Mouse (Mus musculus) cerebellum, adult 11 months (tissue): ENCODE data around the gene Mrap2.
"Not testable (repeated sequence)": the region's sequence is repeated elsewhere in the genome, so short reads cannot be mapped to it uniquely, and the experiment has no call there.

Source experiments
- DNase-seq: peaks from one replicate; pipeline ENCODE4 v3.0.0; 2022

Gene Mrap2

GRCm38 (mm10) chr9:87144106-87144505 is at the start of gene Mrap2:
Gene Mrap2 (plus strand): TSS chr9:87144306.
- peak; percentile 54 for DNase-seq

GRCm38 (mm10) chr9:87097989-87098388 is 46.1 kb upstream of the Mrap2 start:
- no peak for DNase-seq

- no peak for DNase-seq
Measured at GRCm38 (mm10) chr9:87115019-87115418, 29.1 kb upstream of the Mrap2 start.

DNA sequence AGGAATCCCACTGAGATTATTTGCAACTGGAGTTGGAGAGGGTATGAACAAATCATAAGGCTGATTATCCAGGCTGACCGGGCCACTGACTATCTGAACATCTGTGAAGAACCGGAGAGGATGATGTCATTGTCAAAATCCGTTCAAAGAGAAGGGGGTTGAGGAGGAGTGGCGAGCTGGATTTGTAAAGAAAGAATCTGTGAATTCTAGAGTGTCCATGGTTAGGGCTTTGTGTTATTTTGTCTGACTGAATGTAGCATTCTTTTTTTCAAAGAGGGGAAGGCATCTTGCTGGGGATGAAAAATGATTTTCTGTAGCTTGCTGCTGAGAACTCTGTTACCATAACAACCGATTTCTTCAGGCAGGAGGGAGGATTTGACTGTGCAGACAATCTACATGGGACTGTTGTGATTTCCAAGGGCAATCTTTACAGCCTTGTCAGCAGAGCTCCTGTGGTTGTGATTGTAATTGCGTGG is 28.6 kb upstream of the Mrap2 start:
- DNase-seq: no peak

DNA sequence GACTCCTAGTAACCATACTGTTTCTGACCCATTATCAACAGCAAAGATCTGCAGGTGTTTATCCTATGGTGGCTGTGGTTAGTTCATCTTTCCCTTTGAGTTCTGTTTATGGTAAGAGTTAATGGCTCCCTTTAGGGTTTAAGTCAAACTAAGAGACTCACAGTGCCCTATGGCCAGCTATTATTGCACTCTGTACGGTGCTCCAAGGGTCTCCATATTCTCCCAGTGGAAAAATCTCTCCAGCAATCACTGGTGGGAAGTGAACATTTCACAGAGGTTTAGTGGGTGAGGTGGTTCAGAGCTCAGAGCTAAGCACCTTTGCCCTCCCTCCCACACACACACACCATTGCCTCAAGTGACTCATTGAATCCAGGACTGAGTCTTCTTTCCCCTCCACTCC is 28.1 kb upstream of the Mrap2 start:
- no peak for DNase-seq

GRCm38 (mm10) chr9:87118996-87119395 is 25.1 kb upstream of the Mrap2 start:
- DNase-seq: no peak

DNA sequence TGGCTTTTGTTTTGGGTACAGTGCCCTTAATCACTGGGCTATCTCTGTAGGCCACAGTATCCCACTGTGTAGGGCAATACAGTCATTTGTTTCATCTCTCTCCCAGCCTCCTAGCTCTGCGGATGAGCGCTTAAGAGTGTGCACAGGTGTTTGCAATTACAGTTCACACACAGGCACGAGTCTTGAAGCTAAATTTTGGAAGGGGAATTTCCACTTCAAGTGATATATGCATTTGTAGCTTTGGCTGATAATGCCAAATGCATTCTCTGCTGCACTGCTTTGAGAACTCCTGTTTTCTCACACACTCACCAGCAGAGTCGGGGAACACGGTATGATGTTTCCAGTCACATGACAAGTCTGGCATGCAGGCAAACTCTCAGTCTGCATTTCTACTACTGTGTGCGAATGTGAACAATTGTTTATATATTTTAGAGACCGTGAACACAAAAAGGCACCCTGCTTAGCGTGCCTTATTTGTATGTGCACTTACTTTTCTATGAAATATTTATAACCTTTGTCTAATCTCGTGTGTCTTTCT is 22.1 kb upstream of the Mrap2 start:
- no peak for DNase-seq

- not testable (repeated sequence) for DNase-seq
Measured at GRCm38 (mm10) chr9:87127046-87127445, 17.1 kb upstream of the Mrap2 start.

- DNase-seq: peak; percentile 44
Measured at GRCm38 (mm10) chr9:87135765-87136558, 8.1 kb upstream of the Mrap2 start.

GRCm38 (mm10) chr9:87143076-87143475 is 1.0 kb upstream of the Mrap2 start:
- DNase-seq: no peak

DNA sequence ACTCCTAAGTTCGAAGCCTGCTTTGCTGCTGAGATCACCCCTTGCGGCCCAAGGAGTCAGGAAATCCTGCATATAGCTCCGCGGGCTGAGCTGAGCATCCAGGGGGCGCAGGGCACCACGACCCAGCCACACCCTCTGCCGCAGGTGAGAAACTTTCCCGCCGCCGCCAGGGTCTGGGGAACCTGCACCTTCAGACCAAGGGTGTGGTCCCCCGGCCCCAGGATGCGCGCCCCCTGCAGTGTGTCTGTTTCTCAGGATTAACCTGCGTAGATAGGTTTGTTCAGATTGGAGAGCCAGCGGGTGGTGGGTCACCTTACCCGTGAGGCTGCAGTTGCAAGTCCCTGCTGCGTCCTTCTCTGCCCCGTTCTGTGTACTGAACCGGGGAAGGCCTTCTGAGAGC is 426 bp downstream of the Mrap2 start:
- DNase-seq: no peak

GRCm38 (mm10) chr9:87145180-87145579 is 1.1 kb downstream of the Mrap2 start:
- DNase-seq: no peak

GRCm38 (mm10) chr9:87145671-87146070 is 1.6 kb downstream of the Mrap2 start:
- DNase-seq: no peak

DNA sequence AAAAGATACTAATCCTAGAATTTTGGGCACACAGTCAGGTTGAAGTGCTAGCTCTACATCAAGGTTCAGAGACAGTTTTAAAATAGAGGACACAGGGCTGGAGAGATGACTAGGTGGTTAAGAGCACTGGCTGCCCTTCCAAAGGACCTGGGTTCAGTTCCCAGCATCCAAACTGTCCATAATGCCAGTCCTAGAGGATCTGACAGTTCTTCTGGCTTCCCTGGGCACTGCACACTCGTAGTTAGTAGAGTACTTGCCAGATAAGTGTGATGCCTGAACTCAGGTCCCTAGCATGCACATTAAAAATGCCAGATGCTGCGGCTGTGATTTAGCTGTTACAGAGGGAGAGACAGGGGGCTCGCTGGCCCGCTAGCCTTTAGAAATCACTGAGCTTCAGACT is 2.3 kb downstream of the Mrap2 start:
- DNase-seq: no peak

GRCm38 (mm10) chr9:87147927-87148326 is 3.8 kb downstream of the Mrap2 start:
- no peak for DNase-seq

- DNase-seq: no peak
Measured at GRCm38 (mm10) chr9:87152641-87153325, 8.7 kb downstream of the Mrap2 start.

DNA sequence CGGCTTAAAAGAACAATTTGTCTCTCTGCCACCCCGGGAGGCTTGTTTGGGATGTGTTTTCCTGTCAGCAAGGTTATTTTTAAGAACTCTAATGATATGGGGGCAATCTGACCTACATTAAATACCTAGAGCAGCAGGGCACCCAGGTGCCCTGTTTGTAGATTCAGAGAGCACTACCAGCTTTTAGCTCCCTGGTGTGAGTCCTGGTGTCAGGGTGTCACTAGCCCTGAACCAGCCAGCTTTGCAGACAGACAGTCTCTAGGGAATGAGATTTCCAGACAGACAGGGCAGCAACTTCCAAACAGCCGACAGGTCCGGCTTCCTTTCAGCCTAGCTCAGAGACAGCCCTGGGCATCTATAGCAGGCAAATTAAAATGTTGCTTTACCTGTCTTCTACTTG is 18.5 kb downstream of the Mrap2 start:
- DNase-seq: no peak

DNA sequence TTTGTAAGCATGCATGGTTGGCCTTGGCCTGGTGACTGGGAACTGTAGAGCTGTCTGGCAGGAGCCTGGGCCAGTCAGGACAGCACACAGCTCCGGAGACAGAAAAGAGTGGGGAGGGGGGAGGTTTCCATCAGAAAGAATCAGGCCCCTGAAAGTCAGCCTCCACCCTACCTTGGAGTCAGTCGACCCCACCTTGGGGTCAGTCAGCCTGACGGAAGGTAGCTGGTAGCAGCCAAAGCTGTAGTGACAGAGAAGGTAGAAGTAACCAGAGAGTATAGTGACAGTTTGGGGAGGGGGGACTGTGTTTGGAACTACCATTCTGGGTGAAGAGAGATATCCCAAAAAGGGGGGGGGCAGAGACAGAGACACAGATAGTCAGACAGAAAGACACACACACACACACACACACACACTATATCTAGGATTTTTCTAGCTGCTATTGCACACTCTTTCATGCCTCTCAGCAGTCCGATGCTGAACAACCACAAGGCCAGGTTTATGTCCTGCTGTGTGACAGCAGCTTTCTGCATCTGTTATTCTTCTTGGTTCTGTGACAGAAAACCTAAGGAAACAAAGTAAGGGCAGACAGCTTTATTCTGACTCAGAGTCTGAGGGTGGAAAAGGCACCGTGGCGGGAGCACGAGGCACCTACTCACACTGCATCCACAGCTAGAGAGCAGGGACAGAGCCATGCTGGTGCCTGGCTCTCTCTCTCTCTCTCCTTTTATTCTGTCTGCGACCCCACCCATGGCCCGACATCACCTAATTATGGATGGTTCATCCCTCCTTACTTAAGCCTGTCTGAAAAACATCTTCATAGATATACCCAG is 23.1 kb downstream of the Mrap2 start:
- DNase-seq: no peak

DNA sequence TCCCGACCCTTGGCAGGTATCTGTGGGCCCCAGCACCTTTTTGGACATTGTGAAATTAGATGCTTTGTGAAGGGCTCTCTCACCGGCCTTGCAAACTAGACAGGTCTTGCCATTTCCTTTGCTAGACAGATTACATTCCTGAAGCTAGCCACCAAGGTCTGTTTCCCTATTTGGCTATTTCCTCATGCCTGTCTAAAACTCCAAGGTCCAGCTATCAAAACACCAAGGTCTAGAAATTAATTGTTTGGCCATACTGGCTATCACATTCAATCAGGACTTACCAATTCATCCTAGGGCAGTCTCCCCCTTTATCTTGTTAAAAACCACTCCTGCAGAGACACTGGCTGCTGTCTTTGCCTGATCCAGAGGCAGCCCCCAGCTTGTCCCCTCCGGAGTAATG is 23.9 kb downstream of the Mrap2 start:
- DNase-seq: no peak

GRCm38 (mm10) chr9:87169144-87169543 is 25.0 kb downstream of the Mrap2 start:
- no peak for DNase-seq

DNA sequence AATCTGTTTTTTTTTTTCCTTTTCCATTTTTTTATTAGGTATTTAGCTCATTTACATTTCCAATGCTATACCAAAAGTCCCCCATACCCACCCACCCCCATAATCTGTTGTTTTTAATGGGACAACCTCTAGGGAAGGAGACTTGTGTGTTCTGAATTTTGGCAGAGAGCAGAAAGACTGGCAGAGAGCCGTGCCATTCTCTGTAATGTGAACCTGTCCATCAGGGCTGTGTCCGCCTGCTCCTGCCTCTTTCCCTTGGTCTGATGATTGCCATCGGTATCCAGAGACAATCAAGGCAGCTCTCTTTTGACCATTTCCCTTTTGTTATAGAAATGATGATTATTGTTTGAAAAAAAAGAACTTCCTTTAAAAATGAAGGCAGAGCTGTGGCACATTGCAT is 26.8 kb downstream of the Mrap2 start:
- DNase-seq: no peak

- no peak for DNase-seq
Measured at GRCm38 (mm10) chr9:87171517-87171916, 27.4 kb downstream of the Mrap2 start.

GRCm38 (mm10) chr9:87178534-87178933 is 34.4 kb downstream of the Mrap2 start:
- no peak for DNase-seq
